Mouse (Mus musculus) E14TG2a.4 (cell line): ENCODE data around the gene Rpl36a-ps1.

Experiments used
- CTCF ChIP-seq: conservative IDR thresholded peaks from 2 replicates; pipeline ENCODE4 v1.5.1; 2014; ENCODE audit warnings: low read length
- NANOG ChIP-seq: IDR thresholded peaks from 2 replicates; pipeline ENCODE4 v1.6.1; 2014; ENCODE audit warnings: borderline replicate concordance, low read length, mixed read lengths
- POU5F1 ChIP-seq: IDR thresholded peaks from 2 replicates; pipeline ENCODE4 v1.6.1; 2014; ENCODE audit warnings: low read length, borderline replicate concordance

- TF ChIP-seq CTCF (no peak), NANOG (no peak), POU5F1 (no peak)
These were observed 41.7 kb downstream of the Rpl36a-ps1 start for GRCm38 (mm10) chr14:98952441-98952840.
